Mouse (Mus musculus): ENCODE data around the gene Cbll1. TPM values are rescaled to one million over a fixed set of nuclear protein-coding genes. Genes with fewer than 3 reads are reported as not detected.
"Not testable (repeated sequence)": the region's sequence is repeated elsewhere in the genome, so short reads cannot be mapped to it uniquely, and the experiment has no call there.

Gene Cbll1
- total and polyA plus RNA-seq, 3 experiments, result 5.3 to 19.8 TPM; not detected in 1

DNA sequence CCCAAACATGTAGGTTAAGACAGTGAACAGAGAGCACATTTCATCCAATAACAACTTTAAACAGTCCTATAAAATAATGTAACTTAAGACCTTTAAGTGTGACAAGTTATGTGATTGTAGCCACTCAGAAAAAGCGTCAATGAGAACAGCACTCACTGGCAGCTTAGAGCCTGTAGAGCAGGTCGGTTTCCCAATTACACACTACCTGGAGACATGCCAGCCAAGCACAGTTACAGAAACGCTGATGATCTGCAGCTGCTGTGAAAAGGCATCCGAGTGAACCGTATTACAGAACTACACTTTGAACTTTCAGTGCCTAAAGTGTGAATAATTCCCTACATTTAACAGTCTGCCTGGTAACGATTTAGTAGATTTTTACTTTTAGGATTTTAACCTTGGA, 13.0 kb downstream of the Cbll1 start:
- Histone ChIP-seq H3K9me3 (replicated peaks; ENCODE audit: insufficient read depth, low read length) (no peaks in the 10 kb centered on the region), H3K27me3 (ENCODE audit: control insufficient read depth in 1 of 2, insufficient read depth in 2 of 2, low read length in 2 of 2) (no peaks in the 10 kb centered on the region), H3K27ac (ENCODE audit: control insufficient read depth, low read depth, low read length) (no peak overlapping the region), H3K36me3 (ENCODE audit: control insufficient read depth in 1 of 2, insufficient read depth in 2 of 2, low read length in 2 of 2) (peaks cover 2 to 29% of the 10 kb centered on the region in 2 experiments; a peak in 3 of 4 replicates), H3K79me2 (ENCODE audit: control insufficient read depth, insufficient read depth, low read length, poor library complexity) (no peaks in the 10 kb centered on the region; the same call in 1 of the 2 replicates), H3K9ac (ENCODE audit: control insufficient read depth, low read depth, low read length, poor library complexity, severe bottlenecking) (no peak overlapping the region), H3K4me1 (ENCODE audit: control insufficient read depth in 1 of 2, insufficient read depth in 2 of 2, low read length in 2 of 2) (no peaks in the 10 kb centered on the region), H3K4me3 (ENCODE audit: control insufficient read depth in 1 of 2, insufficient read depth in 1 of 2, low read depth in 2 of 2, low read length in 2 of 2) (no peak overlapping the region)
- TF ChIP-seq RAD21 (IDR thresholded peaks at IDR 0.05; ENCODE audit: low read depth, low read length) (no peak), TBP (IDR thresholded peaks at IDR 0.05; ENCODE audit: low read depth, low read length) (no peak), HCFC1 (IDR thresholded peaks at IDR 0.05; ENCODE audit: low read depth, low read length) (no peak)
- DNase-seq (ENCODE audit: low read depth, low spot score), result no peak

- not testable (repeated sequence) for H3K36me3 ChIP-seq (ENCODE audit: control insufficient read depth in 1 of 2, insufficient read depth in 2 of 2, low read length in 2 of 2); DNase-seq (ENCODE audit: low read depth, low spot score); H3K9ac ChIP-seq (ENCODE audit: control insufficient read depth, low read depth, low read length, poor library complexity, severe bottlenecking); H3K4me1 ChIP-seq (ENCODE audit: control insufficient read depth in 1 of 2, insufficient read depth in 2 of 2, low read length in 2 of 2); H3K27me3 ChIP-seq (ENCODE audit: control insufficient read depth in 1 of 2, insufficient read depth in 2 of 2, low read length in 2 of 2); H3K9me3 ChIP-seq (replicated peaks; ENCODE audit: insufficient read depth, low read length); H3K27ac ChIP-seq (ENCODE audit: control insufficient read depth, low read depth, low read length); H3K79me2 ChIP-seq (ENCODE audit: control insufficient read depth, insufficient read depth, low read length, poor library complexity); H3K4me3 ChIP-seq (ENCODE audit: control insufficient read depth in 1 of 2, insufficient read depth in 1 of 2, low read depth in 2 of 2, low read length in 2 of 2)
These were observed 21.2 kb downstream of the Cbll1 start for GRCm38 (mm10) chr12:31478182-31478581.

DNA sequence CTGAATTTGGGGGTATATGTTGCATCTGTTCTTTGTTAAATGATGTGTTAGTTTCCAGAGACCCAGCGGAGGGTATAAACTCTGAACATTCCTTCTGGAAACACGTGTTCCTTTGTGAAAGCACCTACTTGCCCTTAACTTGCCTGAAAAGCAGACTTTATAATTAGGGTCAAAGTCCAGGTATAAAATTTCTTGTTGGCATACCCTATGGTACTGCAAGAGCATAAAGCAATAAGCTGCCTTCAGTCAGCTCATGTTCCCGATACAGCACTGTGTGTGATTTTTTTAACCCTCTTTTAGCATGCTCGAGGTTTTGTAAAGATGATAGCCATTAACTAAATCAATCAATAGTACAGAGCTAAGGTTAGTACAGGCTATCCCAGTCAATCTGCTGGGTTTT, 36.8 kb downstream of the Cbll1 start:
- no peaks in the 10 kb centered on the region; a peak in 1 of 4 replicates for H3K27me3 ChIP-seq (ENCODE audit: control insufficient read depth in 1 of 2, insufficient read depth in 2 of 2, low read length in 2 of 2)
- H3K27ac ChIP-seq (ENCODE audit: control insufficient read depth, low read depth, low read length), result no peak overlapping the region
- H3K36me3 ChIP-seq (ENCODE audit: control insufficient read depth in 1 of 2, insufficient read depth in 2 of 2, low read length in 2 of 2), result no peaks in the 10 kb centered on the region
- TF ChIP-seq MEF2A (IDR thresholded peaks at IDR 0.05; ENCODE audit: extremely low read depth, insufficient replicate concordance, low read depth, low read length, poor library complexity, severe bottlenecking) (no peak), POLR2AphosphoS2 (IDR thresholded peaks at IDR 0.05; ENCODE audit: low read length) (no peak), GABPA (IDR thresholded peaks at IDR 0.05; ENCODE audit: low read depth, low read length) (no peak), SIN3A (IDR thresholded peaks at IDR 0.05; ENCODE audit: low read length) (no peak), POLR2AphosphoS5 (IDR thresholded peaks at IDR 0.05; ENCODE audit: borderline replicate concordance, low read depth, low read length) (no peak), NRF1 (IDR thresholded peaks at IDR 0.05; ENCODE audit: insufficient read depth, low read depth, low read length, poor library complexity, severe bottlenecking) (no peak), SMC3 (IDR thresholded peaks at IDR 0.05; ENCODE audit: low read depth, low read length) (no peak), ELF1 (IDR thresholded peaks at IDR 0.05; ENCODE audit: low read depth, low read length) (no peak)
- DNase-seq (ENCODE audit: low read depth, low spot score), result no peak
- no peak overlapping the region for H3K4me3 ChIP-seq (ENCODE audit: control insufficient read depth in 1 of 2, insufficient read depth in 1 of 2, low read depth in 2 of 2, low read length in 2 of 2)
- no peaks in the 10 kb centered on the region for H3K4me1 ChIP-seq (ENCODE audit: control insufficient read depth in 1 of 2, insufficient read depth in 2 of 2, low read length in 2 of 2)
- H3K9me3 ChIP-seq (replicated peaks; ENCODE audit: insufficient read depth, low read length), result no peaks in the 10 kb centered on the region
- no peaks in the 10 kb centered on the region for H3K79me2 ChIP-seq (ENCODE audit: control insufficient read depth, insufficient read depth, low read length, poor library complexity)
- H3K9ac ChIP-seq (ENCODE audit: control insufficient read depth, low read depth, low read length, poor library complexity, severe bottlenecking), result no peak overlapping the region

Measured in MEL (cell line).